Mouse (Mus musculus) heart, postnatal 14 days (tissue): ENCODE results near the gene Sox5. TPM values are rescaled to one million over a fixed set of nuclear protein-coding genes. Genes with fewer than 3 reads are reported as not detected.

Source experiments
- DNase-seq, 2 experiments: peaks; one replicate each; pipeline ENCODE4 v3.0.0; 2021 to 2022
- intact Hi-C: fragments of 180-260 bp; cut with DNase I; formaldehyde crosslinking; loops from one replicate; pipeline ENCODE4 v1.15.1; 2025
- total RNA-seq, 2 experiments: library from RNA; stranded (reverse); gene quantifications; 2 replicates each; pipeline ENCODE4 v1.2.3; 2021

The Sox5 gene
- total RNA-seq, 2 experiments from 2014 or later = 3.9 to 4.7 TPM

GRCm38 (mm10) chr6:144513761-144514160 is 268.0 kb downstream of the Sox5 start:
- peak; percentile 34 to 43 for DNase-seq
- intact Hi-C loops = no loop called here

GRCm38 (mm10) chr6:144511925-144512324 is 269.9 kb downstream of the Sox5 start:
- intact Hi-C loops = no loop called here
- DNase-seq = no peak

- no peak for DNase-seq
- intact Hi-C loops = no loop called here
Measured at GRCm38 (mm10) chr6:144510147-144510546, 271.6 kb downstream of the Sox5 start.

GRCm38 (mm10) chr6:144504197-144504551 is 277.6 kb downstream of the Sox5 start:
- DNase-seq = no peak
- intact Hi-C loops = no loop called here

GRCm38 (mm10) chr6:144503399-144504196 is 278.2 kb downstream of the Sox5 start:
- intact Hi-C loops = no loop called here
- DNase-seq = no peak

- DNase-seq = no peak
- intact Hi-C loops = no loop called here
Measured at GRCm38 (mm10) chr6:144501439-144501838, 280.3 kb downstream of the Sox5 start.

- intact Hi-C loops = no loop called here
- no peak for DNase-seq
Measured at GRCm38 (mm10) chr6:144498177-144498576, 283.6 kb downstream of the Sox5 start.

- intact Hi-C loops = no loop called here
- DNase-seq = no peak
Measured at GRCm38 (mm10) chr6:144491761-144492415, 289.9 kb downstream of the Sox5 start.

- DNase-seq = no peak
- intact Hi-C loops = no loop called here
Measured at GRCm38 (mm10) chr6:144490896-144491295, 290.9 kb downstream of the Sox5 start.

- intact Hi-C loops = no loop called here
- no peak for DNase-seq
Measured at GRCm38 (mm10) chr6:144485578-144485977, 296.2 kb downstream of the Sox5 start.

GRCm38 (mm10) chr6:144483166-144483565 is 298.6 kb downstream of the Sox5 start:
- intact Hi-C loops = no loop called here
- DNase-seq = no peak

- DNase-seq = no peak
- intact Hi-C loops = no loop called here
Measured at GRCm38 (mm10) chr6:144480648-144481528, 300.9 kb downstream of the Sox5 start.

- intact Hi-C loops = no loop called here
Measured at GRCm38 (mm10) chr6:144479861-144480260, 301.9 kb downstream of the Sox5 start.

GRCm38 (mm10) chr6:144477287-144478064 is 304.3 kb downstream of the Sox5 start:
- no peak for DNase-seq
- intact Hi-C loops = no loop called here

More at GRCm38 (mm10) chr6:144479861-144480260, 301.9 kb downstream of the Sox5 start:
- DNase-seq = no peak

GRCm38 (mm10) chr6:144473437-144473836 is 308.3 kb downstream of the Sox5 start:
- intact Hi-C loops = no loop called here
- no peak for DNase-seq

GRCm38 (mm10) chr6:144472089-144472900 is 309.5 kb downstream of the Sox5 start:
- intact Hi-C loops = no loop called here
- no peak for DNase-seq

- DNase-seq = no peak
- intact Hi-C loops = no loop called here
Measured at GRCm38 (mm10) chr6:144466711-144467110, 315.1 kb downstream of the Sox5 start.

- intact Hi-C loops = no loop called here
Measured at GRCm38 (mm10) chr6:144463691-144464090, 318.1 kb downstream of the Sox5 start.

GRCm38 (mm10) chr6:144463274-144463673 is 318.5 kb downstream of the Sox5 start:
- DNase-seq = no peak

More at GRCm38 (mm10) chr6:144463691-144464090, 318.1 kb downstream of the Sox5 start:
- no peak for DNase-seq

More at GRCm38 (mm10) chr6:144463274-144463673, 318.5 kb downstream of the Sox5 start:
- intact Hi-C loops = no loop called here
